Mouse (Mus musculus) liver, adult 2 months (tissue): Measurements from ENCODE around the gene Selenot. TPM values are rescaled to one million over a fixed set of nuclear protein-coding genes. Genes with fewer than 3 reads are reported as not detected.

Source experiments
- DNase-seq: peaks from one replicate; pipeline ENCODE4 v3.0.0-alpha.2; 2011; ENCODE audit warnings: low read depth, low spot score; ENCODE audit errors: extremely low read depth
- H3K27ac ChIP-seq: fragments of 200-500 bp; replicated peaks from 2 replicates; pipeline ENCODE4 v1.5.1; 2012; ENCODE audit warnings: low read depth, mild to moderate bottlenecking, control low read depth, inconsistent platforms, low read length; ENCODE audit not compliant: insufficient read depth
- H3K27me3 ChIP-seq: fragments of 200-500 bp; 2 replicates; pipeline ENCODE4 v1.6.1; 2012; ENCODE audit warnings: mild to moderate bottlenecking, moderate library complexity, low read length, inconsistent platforms; ENCODE audit not compliant: control insufficient read depth, insufficient read depth
- H3K36me3 ChIP-seq: fragments of 200-500 bp; 2 replicates; pipeline ENCODE4 v1.6.1; 2012; ENCODE audit warnings: low read length, inconsistent platforms; ENCODE audit not compliant: control insufficient read depth, insufficient read depth
- H3K4me1 ChIP-seq: fragments of 200-500 bp; 2 replicates; pipeline ENCODE4 v1.6.1; 2011; ENCODE audit warnings: low read length; ENCODE audit not compliant: control insufficient read depth, insufficient read depth
- H3K4me3 ChIP-seq: fragments of 200-500 bp; 2 replicates; pipeline ENCODE4 v1.5.1; 2011; ENCODE audit warnings: low read depth, mild to moderate bottlenecking, control low read depth, low read length, moderate library complexity; ENCODE audit not compliant: insufficient read depth
- H3K79me2 ChIP-seq: fragments of 200-500 bp; 2 replicates; pipeline ENCODE4 v1.6.1; 2012; ENCODE audit warnings: inconsistent platforms, mild to moderate bottlenecking, low read length, moderate library complexity; ENCODE audit not compliant: control insufficient read depth, insufficient read depth
- H3K9ac ChIP-seq: fragments of 200-500 bp; 2 replicates; pipeline ENCODE4 v1.6.1; 2012; ENCODE audit warnings: low read depth, mild to moderate bottlenecking, control low read depth, inconsistent platforms, low read length
- CTCF ChIP-seq: fragments of 200-500 bp; IDR thresholded peaks from 2 replicates; pipeline ENCODE4 v1.5.1; 2011; ENCODE audit warnings: low read depth, low read length, control low read depth
- POLR2A ChIP-seq: fragments of 200-500 bp; IDR thresholded peaks from 2 replicates; pipeline ENCODE4 v1.6.1; 2011; ENCODE audit warnings: low read length, control low read depth; ENCODE audit not compliant: insufficient read depth; ENCODE audit errors: extremely low read depth
- WGBS: fragments of 180-500 bp; shearing (Covaris S2); methylation state at CpG from one replicate; pipeline ENCODE4 v1.1.7; 2018; 5-methylcytosine and 5-hydroxymethylcytosine counted together
- polyA plus RNA-seq: library from polyadenylated mRNA; depleted of rRNA; stranded (reverse); fragments of >200 nt; gene quantifications from 2 replicates; pipeline ENCODE4 v1.2.3, GENCODE M21; 2012; rRNA removed
- total RNA-seq: library from RNA; depleted of rRNA; stranded (reverse); fragments of >200 nt; gene quantifications from 2 replicates; pipeline ENCODE4 v1.2.3, GENCODE M21; 2014; rRNA removed

The Selenot gene
- total and polyA plus RNA-seq, 2 experiments = 41.5 to 147 TPM

- Histone ChIP-seq H3K9ac (no peak overlapping the region), H3K4me1 (no peaks in the 10 kb centered on the region), H3K79me2 (no peaks in the 10 kb centered on the region), H3K27me3 (no peaks in the 10 kb centered on the region), H3K36me3 (no peaks in the 10 kb centered on the region), H3K27ac (no peak overlapping the region), H3K4me3 (no peak overlapping the region)
- peak; percentile 22 for DNase-seq
- 60% methylated on average over 7 of the region's 7 CpGs for WGBS
- TF ChIP-seq CTCF (no peak), POLR2A (no peak)
Measured at GRCm38 (mm10) chr3:58621066-58621465, 44.6 kb downstream of the Selenot start.

GRCm38 (mm10) chr3:58622665-58623394, 46.4 kb downstream of the Selenot start:
- TF ChIP-seq POLR2A (no peak), CTCF (no peak)
- Histone ChIP-seq H3K79me2 (no peaks in the 10 kb centered on the region), H3K36me3 (no peaks in the 10 kb centered on the region), H3K4me3 (no peak overlapping the region), H3K4me1 (no peaks in the 10 kb centered on the region), H3K9ac (no peak overlapping the region), H3K27ac (no peak overlapping the region), H3K27me3 (no peaks in the 10 kb centered on the region)
- DNase-seq = no peak
- WGBS = 84% methylated on average over 3 of the region's 3 CpGs

DNA sequence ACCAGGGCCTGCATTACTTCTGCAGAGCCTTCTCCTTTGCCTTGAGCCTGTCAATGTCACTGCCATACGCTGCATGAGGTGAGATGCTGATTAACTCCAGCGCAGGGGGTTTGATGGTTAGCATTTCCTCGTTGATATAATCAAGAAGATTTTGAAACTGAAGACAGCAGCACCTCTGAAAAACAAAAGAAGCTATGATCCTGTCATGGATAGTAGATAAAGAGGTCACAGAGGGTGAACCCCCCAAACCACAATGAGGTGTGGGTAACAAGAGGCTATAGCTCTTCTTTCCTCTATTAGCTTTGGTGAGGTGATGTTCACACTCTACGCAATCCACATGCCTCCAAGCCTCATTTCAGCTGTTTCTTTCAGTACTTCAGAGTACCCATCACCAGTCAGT, 48.5 kb downstream of the Selenot start:
- Histone ChIP-seq H3K79me2 (no peaks in the 10 kb centered on the region), H3K4me3 (no peak overlapping the region), H3K27me3 (no peaks in the 10 kb centered on the region), H3K27ac (no peak overlapping the region), H3K4me1 (no peaks in the 10 kb centered on the region), H3K36me3 (no peaks in the 10 kb centered on the region), H3K9ac (no peak overlapping the region)
- DNase-seq = no peak
- TF ChIP-seq POLR2A = no peak
- TF ChIP-seq CTCF = no peak
- WGBS = 89% methylated on average over 4 of the region's 4 CpGs

DNA sequence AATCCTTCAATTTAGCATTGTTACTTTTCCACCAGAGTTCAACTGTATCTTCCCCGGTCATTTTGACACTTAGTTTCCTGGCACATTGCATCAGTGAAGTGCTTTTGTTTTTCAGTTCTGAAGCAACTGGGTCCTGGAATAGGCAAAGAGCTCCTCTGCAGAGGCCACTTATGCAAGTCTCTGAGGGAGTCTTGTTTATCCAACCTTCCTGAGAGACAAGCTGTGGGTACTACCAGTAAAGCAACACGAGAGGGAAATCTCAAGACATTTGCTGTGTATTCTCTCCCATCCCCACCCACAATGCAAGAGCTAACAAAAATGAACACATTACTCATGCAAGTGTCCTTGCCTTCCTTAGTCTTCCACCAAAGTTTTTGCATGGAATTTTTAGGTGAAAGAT, 55.3 kb downstream of the Selenot start:
- Histone ChIP-seq H3K4me1 (peaks cover 4% of the 10 kb centered on the region), H3K27me3 (no peaks in the 10 kb centered on the region), H3K27ac (no peak overlapping the region), H3K36me3 (no peaks in the 10 kb centered on the region), H3K4me3 (no peak overlapping the region), H3K9ac (no peak overlapping the region), H3K79me2 (no peaks in the 10 kb centered on the region)
- 80% methylated on average over 2 of the region's 2 CpGs for WGBS
- DNase-seq = no peak
- no peak for TF ChIP-seq POLR2A
- TF ChIP-seq CTCF = no peak

DNA sequence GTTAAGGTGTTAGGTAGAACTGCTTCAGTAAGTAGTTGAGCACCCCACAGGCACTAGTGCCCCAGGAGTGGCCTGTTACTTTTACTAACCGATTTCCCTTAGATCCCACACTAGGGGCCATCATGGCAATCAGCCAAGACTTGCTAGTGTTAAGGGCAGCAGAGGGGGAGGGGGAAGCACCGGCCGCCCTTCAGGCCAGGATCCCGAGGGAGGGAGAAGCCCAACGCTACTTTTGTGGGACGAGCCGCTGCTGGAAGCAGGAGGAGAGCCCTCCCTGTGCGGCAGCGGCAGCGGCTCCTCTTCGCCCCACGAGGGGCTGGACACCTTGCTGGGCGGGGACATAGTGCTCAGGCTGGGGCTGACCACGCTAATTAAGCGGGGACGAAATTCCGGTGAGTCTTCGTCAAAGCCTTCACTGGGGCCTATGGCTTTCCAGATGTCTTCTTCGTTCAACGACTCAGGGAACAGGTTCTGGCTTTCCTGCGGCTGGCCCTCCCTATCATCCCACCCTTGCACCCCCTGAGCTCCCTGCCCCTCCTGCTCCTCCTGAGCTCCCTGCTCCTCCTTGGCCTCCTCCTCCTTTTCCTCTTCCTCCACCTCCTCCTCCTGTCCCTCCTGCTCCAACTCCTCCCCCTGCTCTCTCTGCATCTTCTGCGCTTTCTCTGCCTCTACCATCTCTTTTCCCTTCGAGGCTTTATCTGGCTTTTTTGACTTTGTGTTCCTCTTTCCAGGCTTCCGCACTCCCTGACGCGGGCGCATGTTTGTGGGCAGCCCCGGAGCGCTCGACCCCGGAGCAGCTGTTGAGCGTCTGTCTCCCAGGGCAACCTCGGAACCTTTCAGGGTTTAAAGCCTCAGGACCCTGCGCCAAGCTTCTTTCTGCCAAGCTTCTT, 60.2 kb downstream of the Selenot start, which contains the start of gene Erich6:
Gene Erich6 (minus strand): TSS at position 802 of the 890 bp plus-strand sequence.
- Histone ChIP-seq H3K79me2 (no peaks in the 10 kb centered on the region), H3K27ac (no peak within 1 kb of the TSS), H3K4me3 (peak within 1 kb of the TSS; percentile 58; the same call in 1 of the 2 replicates), H3K4me1 (peaks cover 4% of the 10 kb centered on the region), H3K36me3 (no peaks in the 10 kb centered on the region), H3K9ac (peak within 1 kb of the TSS; percentile 61), H3K27me3 (no peaks in the 10 kb centered on the region)
- WGBS = 4% methylated on average over 34 of the region's 34 CpGs
- no peak for DNase-seq
- TF ChIP-seq CTCF (no peak), POLR2A (no peak)

Other genes starting within 250 kb of the Selenot start
- gene Tsc22d2, start 161.9 kb upstream of the Selenot start, total RNA-seq = 7.2 and 7.7 TPM in 2 replicates
- 5.4 and 6.7 TPM in 2 replicates for gene Tsc22d2, start 161.9 kb upstream of the Selenot start, polyA plus RNA-seq
- gene Eif2a, start 50.8 kb upstream of the Selenot start, total RNA-seq = 52.5 and 66.7 TPM in 2 replicates
- gene Eif2a, start 50.8 kb upstream of the Selenot start, polyA plus RNA-seq = 5.4 and 5.7 TPM in 2 replicates
- 165 and 177 TPM in 2 replicates for gene Serp1, start 50.7 kb upstream of the Selenot start, total RNA-seq
- 45.5 and 54.5 TPM in 2 replicates for gene Serp1, start 50.7 kb upstream of the Selenot start, polyA plus RNA-seq
- gene Erich6, start 60.6 kb downstream of the Selenot start, total RNA-seq = not detected in 2 replicates
- gene Erich6, start 60.6 kb downstream of the Selenot start, polyA plus RNA-seq = not detected in 2 replicates
- gene Siah2, start 115.8 kb downstream of the Selenot start, total RNA-seq = 9.6 and 14.6 TPM in 2 replicates
- 29.4 and 30.2 TPM in 2 replicates for gene Siah2, start 115.8 kb downstream of the Selenot start, polyA plus RNA-seq
- gene Mindy4b-ps, start 245.7 kb downstream of the Selenot start, total RNA-seq = not detected in 2 replicates
- gene Mindy4b-ps, start 245.7 kb downstream of the Selenot start, polyA plus RNA-seq = not detected in 2 replicates